Mouse (Mus musculus): ENCODE measurements around the gene Kptn.

DNA sequence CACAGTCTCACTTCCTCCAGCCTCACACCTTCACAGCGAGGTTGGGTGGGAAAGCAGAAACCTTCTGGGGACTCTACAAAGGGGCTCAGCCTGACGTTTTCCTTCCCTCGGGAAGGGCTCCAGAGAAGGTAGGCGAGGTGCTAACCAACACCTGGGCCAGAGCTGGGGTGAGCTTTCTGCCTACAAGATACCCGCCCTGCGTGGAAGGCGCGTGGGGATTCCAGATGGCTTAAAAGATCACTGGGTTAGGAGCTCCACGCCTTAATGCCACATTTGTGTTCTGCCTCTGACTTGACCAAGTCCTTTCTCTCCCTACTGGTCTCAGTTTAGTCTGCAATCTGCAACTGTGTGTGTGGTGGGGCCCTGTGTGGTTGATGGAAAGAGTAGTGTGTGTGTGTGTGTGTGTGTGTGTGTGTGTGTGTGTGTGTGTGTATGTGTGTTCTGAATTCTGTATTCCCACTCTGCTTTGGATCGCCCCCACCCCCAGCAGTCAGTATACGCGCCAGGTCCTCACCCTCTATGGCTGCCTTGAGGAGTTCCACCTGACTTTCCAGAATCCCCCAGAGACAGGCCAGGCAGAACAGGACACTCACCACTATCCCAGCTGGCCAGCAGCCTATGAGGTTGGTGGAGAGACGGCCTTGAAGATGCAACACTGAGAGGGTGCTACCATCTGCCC, 11.4 kb downstream of the Kptn start:
- TF ChIP-seq CTCF (IDR thresholded peaks at IDR 0.05; ENCODE audit: low read depth) (no peak), EP300 (IDR thresholded peaks at IDR 0.05; ENCODE audit: low read depth) (no peak)
